Mouse (Mus musculus) heart, postnatal 0 days (tissue): ENCODE data around the gene Nrgn.

Experiments
- CTCF ChIP-seq: IDR thresholded peaks from 2 replicates; pipeline ENCODE4 v1.5.1; 2016; ENCODE audit warnings: antibody characterized with exemption, control low read depth, low read depth
- EP300 ChIP-seq: IDR thresholded peaks from 2 replicates; pipeline ENCODE4 v1.6.1; 2016; ENCODE audit warnings: antibody characterized with exemption, low read depth

DNA sequence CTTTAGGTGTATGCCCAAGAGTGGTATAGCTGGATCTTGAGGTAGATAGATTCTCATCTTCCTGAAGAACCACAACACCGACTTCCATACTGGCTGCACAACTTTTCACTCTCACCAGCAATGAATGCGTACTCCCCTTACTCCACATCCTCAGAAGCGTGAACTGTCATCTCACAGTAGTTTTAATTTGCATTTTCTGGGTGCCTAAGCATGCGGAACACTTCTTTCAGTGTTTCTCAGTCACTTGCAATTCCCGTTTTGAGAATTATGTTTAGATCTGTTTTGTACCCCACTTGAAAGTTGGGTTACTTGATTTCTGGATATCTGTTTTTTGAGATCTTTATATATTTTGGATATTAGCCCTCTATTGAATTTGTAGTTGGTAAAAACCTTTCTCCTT, 30.9 kb upstream of the Nrgn start:
- TF ChIP-seq CTCF (no peak), EP300 (no peak)
